Mouse (Mus musculus) ES-E14 (cell line): Measurements from ENCODE around the gene Inpp1. TPM values are rescaled to one million over a fixed set of nuclear protein-coding genes. Genes with fewer than 3 reads are reported as not detected.

Source experiments
- DNase-seq: peaks from one replicate; pipeline ENCODE4 v3.0.0-alpha.2; 2013; ENCODE audit warnings: low read depth, low spot score
- H3K27ac ChIP-seq: 2 replicates; pipeline ENCODE4 v1.5.1; 2012; ENCODE audit warnings: low read depth, mild to moderate bottlenecking, low read length, moderate library complexity, mixed read lengths; ENCODE audit not compliant: poor library complexity, insufficient read depth, severe bottlenecking
- H3K36me3 ChIP-seq: 2 replicates; pipeline ENCODE4 v1.6.1; 2012; ENCODE audit warnings: mild to moderate bottlenecking, low read length, moderate library complexity, mixed read lengths; ENCODE audit not compliant: control insufficient read depth, poor library complexity, insufficient read depth, severe bottlenecking
- H3K4me1 ChIP-seq, 2 experiments: fragments of 150-350 bp in 1 of 2; sonication (generic) in 1 of 2; 2 replicates each; pipeline ENCODE4 v1.6.1; 2012; ENCODE audit warnings: low read length in 2 of 2, mild to moderate bottlenecking in 1 of 2, mixed read lengths in 1 of 2; ENCODE audit not compliant: control insufficient read depth in 2 of 2, insufficient read depth in 2 of 2, poor library complexity in 1 of 2
- H3K4me3 ChIP-seq, 2 experiments: fragments of 150-350 bp in 1 of 2; sonication (generic) in 1 of 2; 2 replicates each; pipeline ENCODE4 v1.5.1; 2012; ENCODE audit warnings: low read length in 2 of 2, low read depth in 1 of 2, mild to moderate bottlenecking in 1 of 2, mixed read lengths in 1 of 2; ENCODE audit not compliant: insufficient read depth in 1 of 2, poor library complexity in 1 of 2, severe bottlenecking in 1 of 2
- H3K9ac ChIP-seq: 2 replicates; pipeline ENCODE4 v1.6.1; 2012; ENCODE audit warnings: low read depth, mild to moderate bottlenecking, low read length, mixed read lengths; ENCODE audit not compliant: poor library complexity, insufficient read depth, severe bottlenecking
- H3K9me3 ChIP-seq: fragments of 150-350 bp; sonication (generic); 2 replicates; pipeline ENCODE4 v1.6.1; 2012; ENCODE audit warnings: low read depth, mild to moderate bottlenecking, low read length; ENCODE audit not compliant: control insufficient read depth, insufficient read depth
- CHD2 ChIP-seq: IDR thresholded peaks from 2 replicates; pipeline ENCODE4 v1.6.1; 2014; ENCODE audit warnings: mild to moderate bottlenecking, low read depth, low read length, inconsistent platforms
- HCFC1 ChIP-seq: IDR thresholded peaks from 2 replicates; pipeline ENCODE4 v1.6.1; 2012; ENCODE audit warnings: low read length, inconsistent platforms, borderline replicate concordance; ENCODE audit not compliant: insufficient read depth
- MAFK ChIP-seq: IDR thresholded peaks from 2 replicates; pipeline ENCODE4 v1.6.1; 2014; ENCODE audit warnings: mild to moderate bottlenecking, low read depth, low read length, inconsistent platforms; ENCODE audit not compliant: insufficient read depth
- ZC3H11A ChIP-seq: IDR thresholded peaks from 2 replicates; pipeline ENCODE4 v1.6.1; 2012; ENCODE audit warnings: low read depth, mild to moderate bottlenecking, inconsistent platforms, low read length, borderline replicate concordance
- ZNF384 ChIP-seq: IDR thresholded peaks from 2 replicates; pipeline ENCODE4 v1.6.1; 2012; ENCODE audit warnings: low read depth, low read length, inconsistent platforms
- in situ Hi-C, 2 experiments: fragments of 600-800 bp; cut with MboI; formaldehyde crosslinking; loops; one replicate each; pipeline ENCODE4 v1.15.1; 2025; ENCODE audit warnings: low sequenced_read_pairs in 2 of 2, inconsistent platforms in 1 of 2; ENCODE audit not compliant: unreplicated experiment in 2 of 2
- total RNA-seq: library from RNA; depleted of rRNA; stranded (reverse); fragments of 300-350 nt; gene quantifications from 2 replicates; pipeline ENCODE4 v1.2.3, GENCODE M21; 2012

The Inpp1 gene
- total RNA-seq, 1 experiment = 5.1 TPM

- Histone ChIP-seq H3K36me3 (no peaks in the 10 kb centered on the region), H3K9me3 (no peaks in the 10 kb centered on the region), H3K27ac (no peak overlapping the region), H3K4me3 (no peak overlapping the region), H3K4me1 (no peaks in the 10 kb centered on the region), H3K9ac (no peak overlapping the region)
- TF ChIP-seq ZC3H11A (no peak), ZNF384 (no peak), HCFC1 (no peak), MAFK (no peak), CHD2 (no peak)
- in situ Hi-C loops = no loop called here
- no peak for DNase-seq
Measured at GRCm38 (mm10) chr1:52765176-52766111, 52.0 kb downstream of the Inpp1 start.

- no peak for TF ChIP-seq CHD2
- TF ChIP-seq ZNF384 = no peak
- no peak for TF ChIP-seq HCFC1
- no peak for TF ChIP-seq ZC3H11A
- no peak for TF ChIP-seq MAFK
- Histone ChIP-seq H3K27ac (no peak overlapping the region), H3K4me1 (no peaks in the 10 kb centered on the region), H3K9ac (no peak overlapping the region), H3K4me3 (no peak overlapping the region), H3K9me3 (no peaks in the 10 kb centered on the region), H3K36me3 (no peaks in the 10 kb centered on the region)
- no peak for DNase-seq
- in situ Hi-C loops = no loop called here
Measured at GRCm38 (mm10) chr1:52763894-52764809, 53.3 kb downstream of the Inpp1 start.

DNA sequence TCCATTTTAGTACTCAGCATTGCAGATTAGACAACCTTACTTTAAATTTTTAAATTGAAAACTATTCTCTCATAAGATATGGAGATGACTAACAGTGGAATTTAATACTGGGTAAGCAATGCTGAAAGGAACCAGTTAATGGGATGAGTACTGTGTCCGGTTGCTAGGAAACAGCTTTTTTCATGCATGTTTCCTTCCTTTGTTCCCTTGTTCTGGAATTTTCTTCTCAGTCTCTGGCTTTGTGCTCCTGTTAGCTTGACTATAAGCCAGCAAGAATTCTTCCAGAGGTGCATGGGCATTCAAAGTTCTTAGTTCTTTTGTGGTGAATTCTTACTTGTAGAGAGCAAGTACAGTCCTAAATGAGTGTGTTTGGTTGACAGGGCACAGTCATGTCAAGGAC, 59.3 kb downstream of the Inpp1 start:
- no peak for DNase-seq
- in situ Hi-C loops = no loop called here

DNA sequence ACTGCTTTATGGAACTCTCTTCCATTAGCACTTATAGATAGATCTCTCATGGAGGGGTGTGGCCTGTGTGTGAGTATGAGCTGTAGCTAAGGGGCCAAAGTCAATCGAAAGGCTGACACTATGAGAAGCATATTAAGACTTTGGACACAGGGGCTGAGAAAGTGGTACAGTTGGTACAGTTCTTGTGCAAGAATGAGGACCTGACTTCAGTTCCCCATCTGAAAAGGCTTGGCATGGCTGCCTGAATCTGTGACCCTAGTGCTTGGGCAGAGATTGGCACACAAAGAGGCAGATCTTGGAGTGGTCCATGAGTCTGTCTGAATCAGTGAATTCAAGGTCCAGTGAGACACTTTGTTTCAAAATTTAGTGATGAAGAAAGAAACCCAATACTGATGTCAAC, 63.2 kb downstream of the Inpp1 start:
- Histone ChIP-seq H3K4me3 (no peak overlapping the region), H3K9ac (no peak overlapping the region), H3K4me1 (no peaks in the 10 kb centered on the region), H3K27ac (no peak overlapping the region), H3K9me3 (no peaks in the 10 kb centered on the region), H3K36me3 (no peaks in the 10 kb centered on the region)
- in situ Hi-C loops = no loop called here
- TF ChIP-seq ZNF384 (no peak), MAFK (no peak), CHD2 (no peak), HCFC1 (no peak), ZC3H11A (no peak)
- DNase-seq = no peak

More for the DNA sequence above, 59.3 kb downstream of the Inpp1 start:
- Histone ChIP-seq H3K4me3 (no peak overlapping the region), H3K9me3 (no peaks in the 10 kb centered on the region), H3K4me1 (no peaks in the 10 kb centered on the region), H3K27ac (no peak overlapping the region), H3K9ac (no peak overlapping the region), H3K36me3 (no peaks in the 10 kb centered on the region)
- TF ChIP-seq MAFK (no peak), CHD2 (no peak), ZC3H11A (no peak), ZNF384 (no peak), HCFC1 (no peak)
